Mouse (Mus musculus) T-cell, adult 2 months (primary cell): ENCODE measurements around the gene Zfp946.

ENCODE experiments used
- DNase-seq: peaks from one replicate; pipeline ENCODE4 v3.0.0; 2022; ENCODE audit warnings: low spot score

Zfp946 gene

GRCm38 (mm10) chr17:22423952-22424617, at the start of gene Zfp946:
Gene Zfp946, plus strand, starts transcription at chr17:22424222.
- peak; percentile 62 for DNase-seq

- peak; percentile 22 for DNase-seq
Measured at GRCm38 (mm10) chr17:22410756-22411155, 13.3 kb upstream of the Zfp946 start.

GRCm38 (mm10) chr17:22417510-22417909, 6.5 kb upstream of the Zfp946 start:
- DNase-seq = peak; percentile 62

GRCm38 (mm10) chr17:22424636-22425354, 773 bp downstream of the Zfp946 start:
- peak; percentile 1 for DNase-seq

- DNase-seq = no peak
Measured at GRCm38 (mm10) chr17:22447684-22448083, 23.7 kb downstream of the Zfp946 start.

GRCm38 (mm10) chr17:22497120-22497519, 73.1 kb downstream of the Zfp946 start:
- no peak for DNase-seq
